Mouse (Mus musculus) stomach, embryonic 16.5 days (tissue): ENCODE data around the gene Spata20. TPM values are rescaled to one million over a fixed set of nuclear protein-coding genes. Genes with fewer than 3 reads are reported as not detected.

ENCODE experiments used
- ATAC-seq: fragments of 200-750 bp; cut with Nextera tagmentation; 2 replicates; pipeline ENCODE4 v1.8.0; 2017; ENCODE audit warnings: moderate number of reproducible peaks, moderate TSS enrichment; ENCODE audit not compliant: insufficient read depth, low FRiP score
- H3K27ac ChIP-seq: fragments of 300-500 bp; sonication (generic); 2 replicates; pipeline ENCODE4 v1.5.1; 2014; ENCODE audit warnings: low read length
- H3K27me3 ChIP-seq: fragments of 300-500 bp; sonication (generic); 2 replicates; pipeline ENCODE4 v1.6.1; 2014; ENCODE audit warnings: low read length, control low read depth, mixed read lengths; ENCODE audit not compliant: control insufficient read depth, insufficient read depth
- H3K36me3 ChIP-seq: fragments of 300-500 bp; sonication (generic); 2 replicates; pipeline ENCODE4 v1.6.1; 2014; ENCODE audit warnings: low read length; ENCODE audit not compliant: control insufficient read depth, insufficient read depth
- H3K4me1 ChIP-seq: fragments of 300-500 bp; sonication (generic); 2 replicates; pipeline ENCODE4 v1.6.1; 2014; ENCODE audit warnings: low read length, control low read depth, mixed read lengths; ENCODE audit not compliant: control insufficient read depth, insufficient read depth
- H3K4me2 ChIP-seq: fragments of 300-500 bp; sonication (generic); 2 replicates; pipeline ENCODE4 v1.6.1; 2014; ENCODE audit warnings: low read depth, low read length, mixed read lengths
- H3K4me3 ChIP-seq: fragments of 300-500 bp; sonication (generic); replicated peaks from 2 replicates; pipeline ENCODE4 v1.5.1; 2014; ENCODE audit warnings: mild to moderate bottlenecking, low read length
- H3K9ac ChIP-seq: fragments of 300-500 bp; sonication (generic); 2 replicates; pipeline ENCODE4 v1.6.1; 2014; ENCODE audit warnings: low read length
- H3K9me3 ChIP-seq: fragments of 300-500 bp; sonication (generic); replicated peaks from 2 replicates; pipeline ENCODE4 v1.6.1; 2016; ENCODE audit warnings: low read length, control low read depth; ENCODE audit not compliant: control insufficient read depth
- WGBS: fragments of 180-500 bp; shearing (Covaris S2); extraction: QIAGEN DNeasy Blood & Tissue Kit; methylation state at CpG from one replicate; pipeline ENCODE4 v1.1.7; 2014; 5-methylcytosine and 5-hydroxymethylcytosine counted together
- polyA plus RNA-seq: library from polyadenylated mRNA; unstranded; fragments of >200 nt; fragmentation: Nextera tagmentation; extraction: Ambion mirVana; gene quantifications from 2 replicates; pipeline ENCODE4 v1.2.1, GENCODE M21; 2015

The Spata20 gene
- polyA plus RNA-seq, result 0.22 and 0.29 TPM in 2 replicates

- ATAC-seq, result peak; percentile 56; the same call in 1 of the 2 replicates
- Histone ChIP-seq H3K4me2 (peak within 1 kb of the TSS; percentile 47), H3K27ac (no peak within 1 kb of the TSS), H3K9me3 (no peaks in the 10 kb centered on the region), H3K36me3 (no peaks in the 10 kb centered on the region), H3K9ac (no peak within 1 kb of the TSS), H3K4me3 (peak within 1 kb of the TSS; percentile 18; the same call in 1 of the 2 replicates), H3K4me1 (peaks cover 4% of the 10 kb centered on the region), H3K27me3 (no peaks in the 10 kb centered on the region)
- WGBS, result 2% methylated on average over 24 of the region's 24 CpGs
Measured at GRCm38 (mm10) chr11:94486001-94486400, at the start of gene Spata20. Spata20 (minus strand) TSS chr11:94486179.

- H3K4me3 ChIP-seq, result no peak overlapping the region
- no peak for ATAC-seq
- no peak overlapping the region for H3K9ac ChIP-seq
- WGBS, result 71% methylated on average over 8 of the region's 8 CpGs
- no peak overlapping the region for H3K4me2 ChIP-seq
- H3K9me3 ChIP-seq, result no peaks in the 10 kb centered on the region
- no peaks in the 10 kb centered on the region for H3K4me1 ChIP-seq
- H3K27me3 ChIP-seq, result no peaks in the 10 kb centered on the region
- H3K36me3 ChIP-seq, result no peaks in the 10 kb centered on the region
- no peak overlapping the region for H3K27ac ChIP-seq
Measured at GRCm38 (mm10) chr11:94533171-94533570, 47.2 kb upstream of the Spata20 start.

- H3K9ac ChIP-seq, result no peak overlapping the region
- H3K36me3 ChIP-seq, result no peaks in the 10 kb centered on the region
- no peak overlapping the region for H3K4me3 ChIP-seq
- no peak overlapping the region for H3K4me2 ChIP-seq
- no peaks in the 10 kb centered on the region for H3K9me3 ChIP-seq
- no peak for ATAC-seq
- no peak overlapping the region for H3K27ac ChIP-seq
- WGBS, result 36% methylated on average over 3 of the region's 3 CpGs
- 0 out of 2 replicates have a peak, but pooled peaks cover 2% of the 10 kb centered on the region for H3K4me1 ChIP-seq
- H3K27me3 ChIP-seq, result no peaks in the 10 kb centered on the region
Measured at GRCm38 (mm10) chr11:94528879-94529278, 42.9 kb upstream of the Spata20 start.

- peak; percentile 64 for ATAC-seq
- Histone ChIP-seq H3K4me2 (no peak overlapping the region), H3K36me3 (no peaks in the 10 kb centered on the region), H3K9me3 (no peaks in the 10 kb centered on the region), H3K4me1 (0 out of 2 replicates have a peak, but pooled peaks cover 6% of the 10 kb centered on the region), H3K27me3 (no peaks in the 10 kb centered on the region), H3K4me3 (no peak overlapping the region), H3K27ac (peak overlapping the region; percentile 16; the same call in 1 of the 2 replicates), H3K9ac (no peak overlapping the region)
- WGBS, result 41% methylated on average over 9 of the region's 9 CpGs
Measured at GRCm38 (mm10) chr11:94526171-94526879, 40.3 kb upstream of the Spata20 start.

GRCm38 (mm10) chr11:94521219-94521843, 35.4 kb upstream of the Spata20 start, which contains the start of gene Mycbpap:
Mycbpap (minus strand) TSS chr11:94521742.
- Histone ChIP-seq H3K9ac (peak within 1 kb of the TSS; percentile 64), H3K27me3 (no peaks in the 10 kb centered on the region), H3K4me3 (peak within 1 kb of the TSS; percentile 61), H3K4me2 (peak within 1 kb of the TSS; percentile 75), H3K27ac (no peak within 1 kb of the TSS), H3K9me3 (no peaks in the 10 kb centered on the region), H3K4me1 (peaks cover 9% of the 10 kb centered on the region; the same call in 1 of the 2 replicates), H3K36me3 (no peaks in the 10 kb centered on the region)
- ATAC-seq, result peak; percentile 68
- 1% methylated on average over 42 of the region's 42 CpGs for WGBS

GRCm38 (mm10) chr11:94513452-94513851, 27.5 kb upstream of the Spata20 start:
- no peaks in the 10 kb centered on the region for H3K9me3 ChIP-seq
- ATAC-seq, result no peak
- 36% methylated on average over 9 of the region's 9 CpGs for WGBS

GRCm38 (mm10) chr11:94508976-94509375, 23.0 kb upstream of the Spata20 start:
- Histone ChIP-seq H3K9me3 (no peaks in the 10 kb centered on the region), H3K4me3 (no peak overlapping the region), H3K27me3 (no peaks in the 10 kb centered on the region), H3K4me1 (0 out of 2 replicates have a peak, but pooled peaks cover 4% of the 10 kb centered on the region), H3K27ac (no peak overlapping the region), H3K36me3 (no peaks in the 10 kb centered on the region), H3K4me2 (no peak overlapping the region), H3K9ac (no peak overlapping the region)
- WGBS, result 61% methylated on average over 10 of the region's 10 CpGs
- peak; percentile 54; the same call in 1 of the 2 replicates for ATAC-seq

More at GRCm38 (mm10) chr11:94513452-94513851, 27.5 kb upstream of the Spata20 start:
- no peaks in the 10 kb centered on the region for H3K36me3 ChIP-seq
- no peak overlapping the region for H3K4me2 ChIP-seq
- H3K4me1 ChIP-seq, result 0 out of 2 replicates have a peak, but pooled peaks cover 4% of the 10 kb centered on the region
- H3K9ac ChIP-seq, result no peak overlapping the region
- H3K4me3 ChIP-seq, result no peak overlapping the region
- no peak overlapping the region for H3K27ac ChIP-seq
- H3K27me3 ChIP-seq, result no peaks in the 10 kb centered on the region

GRCm38 (mm10) chr11:94501482-94501881, 15.5 kb upstream of the Spata20 start:
- ATAC-seq, result no peak
- Histone ChIP-seq H3K9me3 (no peaks in the 10 kb centered on the region), H3K9ac (no peak overlapping the region), H3K27me3 (no peaks in the 10 kb centered on the region), H3K27ac (no peak overlapping the region), H3K4me2 (no peak overlapping the region), H3K36me3 (no peaks in the 10 kb centered on the region), H3K4me1 (peaks cover 24% of the 10 kb centered on the region), H3K4me3 (no peak overlapping the region)
- 77% methylated on average over 8 of the region's 8 CpGs for WGBS

GRCm38 (mm10) chr11:94500362-94500761, 14.4 kb upstream of the Spata20 start:
- H3K27ac ChIP-seq, result peak overlapping the region; percentile 98
- peak overlapping the region; percentile 76 for H3K9ac ChIP-seq
- peak overlapping the region; percentile 47 for H3K4me3 ChIP-seq
- H3K27me3 ChIP-seq, result no peaks in the 10 kb centered on the region
- no peaks in the 10 kb centered on the region for H3K36me3 ChIP-seq
- no peak for ATAC-seq
- peaks cover 24% of the 10 kb centered on the region for H3K4me1 ChIP-seq
- H3K4me2 ChIP-seq, result peak overlapping the region; percentile 52
- 22% methylated on average over 8 of the region's 8 CpGs for WGBS
- no peaks in the 10 kb centered on the region for H3K9me3 ChIP-seq
